Mouse (Mus musculus): Measurements from ENCODE around the gene Pop5. TPM values are rescaled to one million over a fixed set of nuclear protein-coding genes. Genes with fewer than 3 reads are reported as not detected.

The Pop5 gene
- 90.1 and 92.0 TPM in 2 replicates for polyA plus RNA-seq (2015; fragmentation: Nextera tagmentation; extraction: Ambion mirVana)

GRCm38 (mm10) chr5:115235786-115236263, at the start of gene Pop5:
Gene Pop5, plus strand, starts transcription at chr5:115235836.
- peaks cover 13% of the 10 kb centered on the region for H3K36me3 ChIP-seq

GRCm38 (mm10) chr5:115186371-115187073, 49.1 kb upstream of the Pop5 start:
- WGBS, result 18% methylated on average over 17 of the region's 17 CpGs
- Histone ChIP-seq H3K9ac (no peak overlapping the region), H3K4me2 (replicated peaks) (peak overlapping the region; percentile 31), H3K36me3 (no peaks in the 10 kb centered on the region), H3K27ac (replicated peaks) (peak overlapping the region; percentile 51), H3K9me3 (replicated peaks) (no peaks in the 10 kb centered on the region), H3K4me3 (replicated peaks) (0 out of 2 replicates have a peak overlapping the region, but pooled peaks have one; percentile 3), H3K27me3 (peaks cover 30% of the 10 kb centered on the region), H3K4me1 (peaks cover 37% of the 10 kb centered on the region)
- ATAC-seq (ENCODE audit: insufficient number of reproducible peaks, low FRiP score, low TSS enrichment, low read depth), result no peak

More at GRCm38 (mm10) chr5:115235786-115236263, at the start of gene Pop5:
- no peaks in the 10 kb centered on the region for H3K27me3 ChIP-seq
- peak within 1 kb of the TSS; percentile 91 for H3K4me2 ChIP-seq (replicated peaks)
- peaks cover 28% of the 10 kb centered on the region for H3K4me1 ChIP-seq
- H3K9me3 ChIP-seq (replicated peaks), result no peaks in the 10 kb centered on the region
- H3K4me3 ChIP-seq (replicated peaks), result peak within 1 kb of the TSS; percentile 59
- WGBS, result under 1% methylated on average over 21 of the region's 21 CpGs
- H3K27ac ChIP-seq (replicated peaks), result peak within 1 kb of the TSS; percentile 40
- ATAC-seq (ENCODE audit: insufficient number of reproducible peaks, low FRiP score, low TSS enrichment, low read depth), result peak; percentile 69; the same call in 1 of the 2 replicates
- peak within 1 kb of the TSS; percentile 37 for H3K9ac ChIP-seq

DNA sequence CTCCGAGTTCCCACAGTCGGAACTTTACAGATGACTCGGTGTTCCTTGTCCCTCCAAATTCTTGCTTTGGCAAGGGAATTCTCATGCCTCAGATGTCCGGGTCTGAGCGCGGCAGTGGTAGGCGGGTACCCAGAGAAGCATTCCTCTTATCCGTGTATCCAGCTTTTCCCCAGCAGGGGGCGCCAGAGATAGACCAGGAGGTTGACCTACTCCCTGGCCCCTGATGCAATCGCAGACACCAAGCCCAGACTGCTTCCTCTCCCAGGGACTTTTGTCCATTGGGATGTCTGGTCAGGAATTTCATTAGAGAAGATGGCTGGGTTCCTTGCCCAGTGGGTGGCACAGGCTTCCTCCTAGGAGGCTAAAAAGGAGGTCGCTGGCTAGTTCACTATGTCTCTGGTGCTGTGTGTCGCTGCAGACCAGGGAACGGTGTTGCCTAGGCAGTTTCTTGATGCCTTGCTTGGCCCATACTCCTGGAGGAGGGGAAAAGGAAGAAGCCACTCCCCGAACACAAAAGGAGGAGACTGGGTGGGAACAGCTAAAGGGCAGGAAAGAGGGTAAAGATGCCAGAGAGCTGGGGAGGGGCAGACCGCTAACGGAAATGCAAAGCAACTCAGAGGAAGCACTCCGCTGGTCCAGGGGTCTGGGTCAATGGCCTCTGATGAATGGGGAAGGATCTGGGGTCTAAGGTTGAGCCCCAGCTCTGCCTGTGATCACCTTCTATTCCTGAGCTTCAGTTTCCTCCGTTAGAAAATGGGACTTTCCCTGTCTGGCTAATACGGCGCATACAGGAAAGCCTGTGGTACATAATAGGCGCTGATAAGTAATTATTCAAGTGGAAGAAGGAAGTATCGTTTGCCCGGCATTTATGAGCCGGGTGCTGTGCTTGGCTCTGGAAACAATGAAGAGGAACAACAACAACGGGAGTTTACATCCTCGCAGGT, 48.2 kb upstream of the Pop5 start:
- H3K9me3 ChIP-seq (replicated peaks), result no peaks in the 10 kb centered on the region
- H3K27me3 ChIP-seq, result peaks cover 40% of the 10 kb centered on the region
- H3K4me1 ChIP-seq, result peaks cover 33% of the 10 kb centered on the region
- no peaks in the 10 kb centered on the region for H3K36me3 ChIP-seq
- ATAC-seq (ENCODE audit: insufficient number of reproducible peaks, low FRiP score, low TSS enrichment, low read depth), result peak; percentile 75
- H3K27ac ChIP-seq (replicated peaks), result no peak overlapping the region
- 14% methylated on average over 26 of the region's 26 CpGs for WGBS
- H3K4me2 ChIP-seq (replicated peaks), result peak overlapping the region; percentile 31
- H3K9ac ChIP-seq, result no peak overlapping the region
- 0 out of 2 replicates have a peak overlapping the region, but pooled peaks have one; percentile 3 for H3K4me3 ChIP-seq (replicated peaks)

- Histone ChIP-seq H3K4me2 (replicated peaks) (no peak overlapping the region), H3K27ac (replicated peaks) (no peak overlapping the region), H3K9me3 (replicated peaks) (no peaks in the 10 kb centered on the region), H3K27me3 (peaks cover 53% of the 10 kb centered on the region), H3K36me3 (no peaks in the 10 kb centered on the region), H3K4me1 (peaks cover 41% of the 10 kb centered on the region), H3K4me3 (replicated peaks) (no peak overlapping the region), H3K9ac (no peak overlapping the region)
- WGBS, result 46% methylated on average over 5 of the region's 5 CpGs
- ATAC-seq (ENCODE audit: insufficient number of reproducible peaks, low FRiP score, low TSS enrichment, low read depth), result no peak
These were observed 46.8 kb upstream of the Pop5 start for GRCm38 (mm10) chr5:115188824-115189223.

- H3K4me1 ChIP-seq, result peaks cover 48% of the 10 kb centered on the region
- peaks cover 65% of the 10 kb centered on the region for H3K27me3 ChIP-seq
- WGBS, result 70% methylated on average over 12 of the region's 12 CpGs
These were observed 45.6 kb upstream of the Pop5 start for GRCm38 (mm10) chr5:115190081-115190480.

DNA sequence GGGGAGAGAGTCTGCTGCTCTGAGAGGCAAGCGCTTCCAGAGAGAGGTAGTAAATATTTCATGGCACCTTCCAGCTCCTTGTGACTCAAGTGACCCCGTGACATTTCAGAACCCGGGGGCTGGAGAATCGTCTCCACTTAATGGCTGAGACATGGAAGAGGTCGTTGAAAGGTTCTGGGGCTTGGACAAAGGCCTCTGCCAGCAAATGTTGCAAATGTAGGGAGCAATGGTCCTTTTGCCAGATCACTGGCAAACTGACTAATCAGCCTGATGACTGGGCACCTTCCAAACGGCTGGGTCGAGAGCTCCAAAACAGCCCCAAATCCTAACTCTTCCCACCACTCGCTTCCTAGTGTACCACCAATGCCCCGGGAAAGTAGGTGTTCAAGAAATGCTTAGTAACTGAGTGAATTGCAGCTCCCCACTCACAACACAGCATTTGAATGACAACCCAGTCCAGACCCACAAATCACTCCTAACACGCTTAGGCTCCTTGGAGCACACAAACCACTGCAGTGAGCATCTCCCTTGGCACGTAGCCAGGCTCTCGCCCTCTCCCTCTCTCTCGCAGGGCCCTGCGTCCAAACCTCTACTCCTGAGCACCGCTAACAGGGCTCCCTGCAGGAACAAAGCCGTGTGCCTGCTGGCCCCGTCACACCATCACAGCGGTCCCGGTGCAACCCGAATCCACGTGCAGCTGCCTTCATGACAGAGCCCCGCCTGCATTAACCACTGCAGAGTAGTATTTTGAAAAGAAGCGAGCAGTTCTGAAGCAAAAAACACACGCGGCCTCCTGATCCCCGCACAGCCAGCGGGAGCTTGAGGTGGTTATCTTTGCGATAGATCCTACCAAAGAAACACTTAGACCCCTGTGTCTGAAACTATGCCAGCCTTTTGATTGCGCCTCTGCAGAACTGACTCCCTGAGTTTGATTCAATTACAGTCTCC, 43.5 kb upstream of the Pop5 start:
- Histone ChIP-seq H3K9me3 (replicated peaks) (no peaks in the 10 kb centered on the region), H3K36me3 (no peaks in the 10 kb centered on the region), H3K9ac (no peak overlapping the region), H3K4me2 (replicated peaks) (peak overlapping the region; percentile 100; the same call in 1 of the 2 replicates), H3K27me3 (peaks cover 61% of the 10 kb centered on the region), H3K4me1 (peaks cover 33% of the 10 kb centered on the region), H3K27ac (replicated peaks) (no peak overlapping the region), H3K4me3 (replicated peaks) (peak overlapping the region; percentile 3; the same call in 1 of the 2 replicates)
- 9% methylated on average over 29 of the region's 29 CpGs for WGBS
- ATAC-seq (ENCODE audit: insufficient number of reproducible peaks, low FRiP score, low TSS enrichment, low read depth), result no peak

More at GRCm38 (mm10) chr5:115190081-115190480, 45.6 kb upstream of the Pop5 start:
- no peak overlapping the region for H3K4me3 ChIP-seq (replicated peaks)
- ATAC-seq (ENCODE audit: insufficient number of reproducible peaks, low FRiP score, low TSS enrichment, low read depth), result no peak
- H3K27ac ChIP-seq (replicated peaks), result no peak overlapping the region
- no peak overlapping the region for H3K9ac ChIP-seq
- H3K9me3 ChIP-seq (replicated peaks), result no peaks in the 10 kb centered on the region
- no peaks in the 10 kb centered on the region for H3K36me3 ChIP-seq
- H3K4me2 ChIP-seq (replicated peaks), result no peak overlapping the region

DNA sequence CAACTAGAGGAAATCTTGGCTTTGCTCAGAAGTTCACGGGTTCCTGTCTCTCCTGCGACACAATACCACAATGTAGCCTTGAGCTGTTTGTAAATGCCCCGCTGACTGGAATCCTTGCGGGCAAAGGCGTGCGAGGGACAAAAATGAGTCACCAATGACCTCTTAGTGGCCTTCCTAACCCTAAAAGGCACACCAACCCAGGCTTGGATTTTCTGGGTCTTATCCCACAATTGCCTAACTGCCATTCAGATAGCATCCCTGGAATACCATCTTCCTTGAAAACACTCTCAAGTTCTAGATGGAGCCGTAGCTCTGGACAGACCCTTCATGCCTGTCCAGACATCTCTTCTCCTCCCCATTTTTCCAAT, 42.8 kb upstream of the Pop5 start:
- Histone ChIP-seq H3K4me1 (peaks cover 28% of the 10 kb centered on the region), H3K4me2 (replicated peaks) (peak overlapping the region; percentile 100), H3K27me3 (peaks cover 61% of the 10 kb centered on the region), H3K4me3 (replicated peaks) (peak overlapping the region; percentile 55), H3K27ac (replicated peaks) (no peak overlapping the region), H3K36me3 (no peaks in the 10 kb centered on the region), H3K9ac (no peak overlapping the region), H3K9me3 (replicated peaks) (no peaks in the 10 kb centered on the region)
- WGBS, result 15% methylated on average over 7 of the region's 7 CpGs
- ATAC-seq (ENCODE audit: insufficient number of reproducible peaks, low FRiP score, low TSS enrichment, low read depth), result no peak

DNA sequence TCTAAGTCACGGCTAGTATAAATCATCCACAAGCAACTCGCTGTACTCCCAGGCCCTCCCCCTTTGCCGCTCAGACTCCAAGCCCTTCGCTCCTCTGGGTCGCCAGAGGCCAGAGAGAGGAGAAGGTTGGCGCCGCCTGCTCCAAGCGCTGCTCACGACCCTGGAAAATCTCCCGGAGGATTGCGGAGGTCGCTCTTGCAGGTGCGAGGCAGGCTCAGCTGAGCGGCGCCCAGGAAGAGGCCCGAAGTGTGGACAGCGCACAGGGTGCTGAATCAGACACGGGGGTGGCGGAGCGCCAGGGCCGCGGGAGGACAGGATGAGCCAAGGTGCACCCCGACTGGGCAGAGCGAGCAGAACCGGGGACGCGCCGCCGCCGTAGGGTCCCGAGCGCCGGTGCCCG, 42.4 kb upstream of the Pop5 start:
- 1% methylated on average over 34 of the region's 34 CpGs for WGBS
- no peak overlapping the region for H3K9ac ChIP-seq
- H3K36me3 ChIP-seq, result no peaks in the 10 kb centered on the region
- ATAC-seq (ENCODE audit: insufficient number of reproducible peaks, low FRiP score, low TSS enrichment, low read depth), result no peak; the same call in 1 of the 2 replicates
- H3K9me3 ChIP-seq (replicated peaks), result no peaks in the 10 kb centered on the region
- peak overlapping the region; percentile 100 for H3K4me2 ChIP-seq (replicated peaks)
- peak overlapping the region; percentile 55 for H3K4me3 ChIP-seq (replicated peaks)
- peaks cover 28% of the 10 kb centered on the region for H3K4me1 ChIP-seq
- H3K27me3 ChIP-seq, result peaks cover 61% of the 10 kb centered on the region
- no peak overlapping the region for H3K27ac ChIP-seq (replicated peaks)

GRCm38 (mm10) chr5:115193669-115194625, 41.7 kb upstream of the Pop5 start, which contains the start of gene Cabp1:
Gene Cabp1, minus strand, starts transcription at chr5:115194381.
- Histone ChIP-seq H3K4me1 (peaks cover 28% of the 10 kb centered on the region), H3K4me3 (replicated peaks) (peak within 1 kb of the TSS; percentile 55), H3K36me3 (no peaks in the 10 kb centered on the region), H3K27ac (replicated peaks) (no peak within 1 kb of the TSS), H3K4me2 (replicated peaks) (peak within 1 kb of the TSS; percentile 100), H3K9me3 (replicated peaks) (no peaks in the 10 kb centered on the region), H3K27me3 (peaks cover 58% of the 10 kb centered on the region), H3K9ac (no peak within 1 kb of the TSS; the same call in 1 of the 2 replicates)
- ATAC-seq (ENCODE audit: insufficient number of reproducible peaks, low FRiP score, low TSS enrichment, low read depth), result peak; percentile 30; the same call in 1 of the 2 replicates
- WGBS, result under 1% methylated on average over 81 of the region's 116 CpGs

Data from embryonic facial prominence, embryonic 15.5 days (tissue).